Mouse (Mus musculus) testis, postnatal 14 days (tissue): ENCODE results near the gene Tbc1d10a.
"Not testable (repeated sequence)": the region's sequence is repeated elsewhere in the genome, so short reads cannot be mapped to it uniquely, and the experiment has no call there.

ENCODE experiments used
- DNase-seq: peaks from one replicate; pipeline ENCODE4 v3.0.0; 2021; ENCODE audit warnings: low spot score

Tbc1d10a gene

GRCm38 (mm10) chr11:4183511-4183910, 3.1 kb upstream of the Tbc1d10a start:
- DNase-seq, result no peak

GRCm38 (mm10) chr11:4184251-4184952, 2.2 kb upstream of the Tbc1d10a start:
- DNase-seq, result no peak

- DNase-seq, result not testable (repeated sequence)
Observed at GRCm38 (mm10) chr11:4185480-4185879, 1.1 kb upstream of the Tbc1d10a start.

- no peak for DNase-seq
Observed at GRCm38 (mm10) chr11:4187318-4187700, 720 bp downstream of the Tbc1d10a start.

GRCm38 (mm10) chr11:4189182-4189581, 2.6 kb downstream of the Tbc1d10a start:
- no peak for DNase-seq

- no peak for DNase-seq
Observed at GRCm38 (mm10) chr11:4190677-4191076, 4.1 kb downstream of the Tbc1d10a start.

GRCm38 (mm10) chr11:4192757-4193156, 6.2 kb downstream of the Tbc1d10a start:
- no peak for DNase-seq

- DNase-seq, result no peak
Observed at GRCm38 (mm10) chr11:4193420-4193819, 6.8 kb downstream of the Tbc1d10a start.

- DNase-seq, result no peak
Observed at GRCm38 (mm10) chr11:4195597-4196031, 9.0 kb downstream of the Tbc1d10a start.

GRCm38 (mm10) chr11:4196636-4197035, 10.0 kb downstream of the Tbc1d10a start:
- no peak for DNase-seq

- peak; percentile 51 for DNase-seq
Observed at GRCm38 (mm10) chr11:4197691-4198090, 11.1 kb downstream of the Tbc1d10a start.

GRCm38 (mm10) chr11:4201981-4202700, 15.6 kb downstream of the Tbc1d10a start:
- DNase-seq, result no peak

- no peak for DNase-seq
Observed at GRCm38 (mm10) chr11:4202995-4203704, 16.6 kb downstream of the Tbc1d10a start.

GRCm38 (mm10) chr11:4203705-4204074, 17.1 kb downstream of the Tbc1d10a start:
- peak; percentile 77 for DNase-seq

- no peak for DNase-seq
Observed at GRCm38 (mm10) chr11:4205097-4205655, 18.6 kb downstream of the Tbc1d10a start.

GRCm38 (mm10) chr11:4205951-4206350, 19.4 kb downstream of the Tbc1d10a start:
- DNase-seq, result no peak

GRCm38 (mm10) chr11:4206563-4206962, 20.0 kb downstream of the Tbc1d10a start:
- DNase-seq, result no peak

GRCm38 (mm10) chr11:4207655-4208054, 21.1 kb downstream of the Tbc1d10a start:
- no peak for DNase-seq

- DNase-seq, result no peak
Observed at GRCm38 (mm10) chr11:4209556-4209955, 23.0 kb downstream of the Tbc1d10a start.

GRCm38 (mm10) chr11:4210786-4211185, 24.2 kb downstream of the Tbc1d10a start:
- no peak for DNase-seq

GRCm38 (mm10) chr11:4213107-4213506, 26.5 kb downstream of the Tbc1d10a start:
- peak; percentile 71 for DNase-seq

- DNase-seq, result no peak
Observed at GRCm38 (mm10) chr11:4214572-4214971, 28.0 kb downstream of the Tbc1d10a start.

GRCm38 (mm10) chr11:4215061-4215460, 28.5 kb downstream of the Tbc1d10a start:
- DNase-seq, result no peak
